26 mouse cellular contexts compared by ENCODE assay signal in genomic region chr14:104463631-104464250, GRCm38 (mm10). TPM values are rescaled to one million over a fixed set of nuclear protein-coding genes. Genes with fewer than 3 reads are reported as not detected.
A peak's percentile ranks its signal among the peaks of the same experiment; 100 is the strongest.
DNase-seq lines count a peak whose midpoint lies in the region; ATAC-seq lines count a peak whose summit lies in the region.
"Had no signal": no experiment of that assay in that cellular context is flagged by ENCODE, and none has a peak within 500 bp of the region (broad histone marks: within the 10 kb centered on the region; RNA-seq: fewer than 3 reads in every experiment).

No protein-coding gene starts in this region.

- no peak overlapping the region for H3K9ac ChIP-seq in forebrain, embryonic 14.5 days (ENCODE audit: low read length)
- H3K9ac ChIP-seq in hindbrain, embryonic 12.5 days: no peak overlapping the region
- peak overlapping the region; percentile 61 for H3K9ac ChIP-seq in midbrain, embryonic 13.5 days (replicated peaks)
- H3K9ac ChIP-seq in neural tube, embryonic 12.5 days: peak overlapping the region; percentile 36; the same call in 1 of the 2 replicates
- H3K9ac ChIP-seq: forebrain, embryonic 12.5 days; limb, embryonic 12.5 days; liver, embryonic 12.5 days had no signal

- H3K36me3 ChIP-seq in forebrain, embryonic 14.5 days (ENCODE audit: control insufficient read depth, insufficient read depth, low read length): no peaks in the 10 kb centered on the region
- no peaks in the 10 kb centered on the region for H3K36me3 ChIP-seq in forebrain, embryonic 10.5 days (replicated peaks)
- no peaks in the 10 kb centered on the region for H3K36me3 ChIP-seq in hindbrain, embryonic 12.5 days
- H3K36me3 ChIP-seq in midbrain, embryonic 13.5 days: no peaks in the 10 kb centered on the region
- H3K36me3 ChIP-seq in neural tube, embryonic 12.5 days: no peaks in the 10 kb centered on the region
- H3K36me3 ChIP-seq: embryonic facial prominence, embryonic 10.5 days; forebrain, embryonic 12.5 days; limb, embryonic 12.5 days; liver, embryonic 12.5 days had no signal

- no peak for ATAC-seq in forebrain, embryonic 14.5 days
- ATAC-seq in hindbrain, embryonic 12.5 days (ENCODE audit: low FRiP score): no peak
- no peak for ATAC-seq in midbrain, embryonic 13.5 days
- ATAC-seq in neural tube, embryonic 12.5 days (ENCODE audit: low FRiP score, low read depth): no peak
- ATAC-seq: activated CD4-positive, CD25-positive, alpha-beta regulatory T cell, adult 4 months; inflammation-experienced regulatory T-cells, adult 6 months; liver, embryonic 12.5 days had no signal

- H3K27me3 ChIP-seq in forebrain, embryonic 14.5 days (replicated peaks; ENCODE audit: control insufficient read depth, insufficient read depth, low read length): peaks cover 76% of the 10 kb centered on the region
- peaks cover 100% of the 10 kb centered on the region for H3K27me3 ChIP-seq in forebrain, embryonic 10.5 days (ENCODE audit: poor library complexity, severe bottlenecking)
- peaks cover 68% of the 10 kb centered on the region for H3K27me3 ChIP-seq in hindbrain, embryonic 12.5 days
- H3K27me3 ChIP-seq in midbrain, embryonic 13.5 days: peaks cover 80% of the 10 kb centered on the region
- peaks cover 60% of the 10 kb centered on the region for H3K27me3 ChIP-seq in neural tube, embryonic 12.5 days (replicated peaks)

- no peaks in the 10 kb centered on the region for H3K9me3 ChIP-seq in forebrain, embryonic 14.5 days (replicated peaks; ENCODE audit: control insufficient read depth, low read length)
- H3K9me3 ChIP-seq in forebrain, embryonic 10.5 days: no peaks in the 10 kb centered on the region
- no peaks in the 10 kb centered on the region for H3K9me3 ChIP-seq in hindbrain, embryonic 12.5 days (replicated peaks)
- H3K9me3 ChIP-seq in midbrain, embryonic 13.5 days: no peaks in the 10 kb centered on the region
- H3K9me3 ChIP-seq in neural tube, embryonic 12.5 days: no peaks in the 10 kb centered on the region
- H3K9me3 ChIP-seq: embryonic facial prominence, embryonic 10.5 days; forebrain, embryonic 12.5 days; limb, embryonic 12.5 days; liver, embryonic 12.5 days; megakaryocyte, embryonic 14.5 days had no signal

- peaks cover 9% of the 10 kb centered on the region for H3K4me1 ChIP-seq in forebrain, embryonic 14.5 days (ENCODE audit: control insufficient read depth, insufficient read depth, low read length)
- H3K4me1 ChIP-seq in forebrain, embryonic 10.5 days: peaks cover 50% of the 10 kb centered on the region
- peaks cover 33% of the 10 kb centered on the region for H3K4me1 ChIP-seq in hindbrain, embryonic 12.5 days
- peaks cover 36% of the 10 kb centered on the region for H3K4me1 ChIP-seq in midbrain, embryonic 13.5 days (replicated peaks)
- H3K4me1 ChIP-seq in neural tube, embryonic 12.5 days: peaks cover 24% of the 10 kb centered on the region

- H3K4me3 ChIP-seq in forebrain, embryonic 14.5 days (ENCODE audit: low read depth, low read length): no peak overlapping the region
- H3K4me3 ChIP-seq in forebrain, embryonic 10.5 days: no peak overlapping the region
- no peak overlapping the region for H3K4me3 ChIP-seq in hindbrain, embryonic 12.5 days
- H3K4me3 ChIP-seq in midbrain, embryonic 13.5 days (replicated peaks): peak overlapping the region; percentile 62
- no peak overlapping the region for H3K4me3 ChIP-seq in neural tube, embryonic 12.5 days
- H3K4me3 ChIP-seq: embryonic facial prominence, embryonic 10.5 days; forebrain, embryonic 12.5 days; limb, embryonic 12.5 days; liver, embryonic 12.5 days; megakaryocyte, embryonic 14.5 days; myocyte had no signal

- peak; percentile 8 for DNase-seq in forebrain, embryonic 14.5 days (ENCODE audit: low spot score)
- no peak for DNase-seq in forebrain, embryonic 10.5 days (ENCODE audit: extremely low spot score, low spot score)
- DNase-seq in yolk sac, embryonic 10.5 days (ENCODE audit: low spot score): no peak
- no peak for DNase-seq in adrenal gland, adult 2 months
- no peak for DNase-seq in layer of hippocampus, adult 8-10 months (ENCODE audit: low spot score in 2 of 2)
- DNase-seq: adrenal gland, postnatal 25 days; cerebellum, adult 11-12 months; gastrocnemius, postnatal 25 days; kidney, adult 8-10 months; kidney, postnatal 4 days; lung, adult 2 months; right cerebral cortex, postnatal 14 days; spleen, adult 18-20 months; thymus, adult 2 months had no signal

- H3K4me2 ChIP-seq in forebrain, embryonic 14.5 days (ENCODE audit: low read length): no peak overlapping the region
- peak overlapping the region; percentile 16 for H3K4me2 ChIP-seq in hindbrain, embryonic 12.5 days (replicated peaks)
- H3K4me2 ChIP-seq in midbrain, embryonic 13.5 days (replicated peaks): peak overlapping the region; percentile 78
- H3K4me2 ChIP-seq in neural tube, embryonic 12.5 days (replicated peaks): peak overlapping the region; percentile 43
- H3K4me2 ChIP-seq: forebrain, embryonic 12.5 days; limb, embryonic 12.5 days; liver, embryonic 12.5 days had no signal

- 3% methylated on average over 5 of the region's 5 CpGs for WGBS in forebrain, embryonic 14.5 days
- 2% methylated on average over 5 of the region's 5 CpGs for WGBS in forebrain, embryonic 10.5 days
- 6% methylated on average over 5 of the region's 5 CpGs for WGBS in hindbrain, embryonic 12.5 days
- 5% methylated on average over 5 of the region's 5 CpGs for WGBS in midbrain, embryonic 13.5 days
- WGBS in neural tube, embryonic 12.5 days: 7% methylated on average over 5 of the region's 5 CpGs

- H3K27ac ChIP-seq in forebrain, embryonic 14.5 days (ENCODE audit: low read depth, low read length): no peak overlapping the region
- no peak overlapping the region for H3K27ac ChIP-seq in forebrain, embryonic 10.5 days
- H3K27ac ChIP-seq in hindbrain, embryonic 12.5 days: no peak overlapping the region
- H3K27ac ChIP-seq in midbrain, embryonic 13.5 days: peak overlapping the region; percentile 57; the same call in 1 of the 2 replicates
- no peak overlapping the region for H3K27ac ChIP-seq in neural tube, embryonic 12.5 days
- H3K27ac ChIP-seq: embryonic facial prominence, embryonic 10.5 days; forebrain, embryonic 12.5 days; limb, embryonic 12.5 days; liver, embryonic 12.5 days had no signal

RNA-seq across cellular contexts. Expression of gene Pou4f1, which starts 4.1 kb away (rescaled TPM):
- polyA plus RNA-seq in forebrain, embryonic 14.5 days (2014; fragmentation: Nextera tagmentation; extraction: Ambion mirVana): 1.4 and 3.0 TPM in 2 replicates
- polyA plus RNA-seq in forebrain, embryonic 10.5 days (2016; fragmentation: Nextera tagmentation; extraction: Ambion mirVana): 1.5 and 1.6 TPM in 2 replicates
- polyA plus RNA-seq in hindbrain, embryonic 12.5 days (2016; fragmentation: Nextera tagmentation; extraction: Ambion mirVana): 53.0 and 67.1 TPM in 2 replicates
- polyA plus RNA-seq in midbrain, embryonic 13.5 days (2015; fragmentation: Nextera tagmentation; extraction: Ambion mirVana): 124 and 156 TPM in 2 replicates
- 116 and 145 TPM in 2 replicates for polyA plus RNA-seq in neural tube, embryonic 12.5 days (2016; fragmentation: Nextera tagmentation; extraction: Ambion mirVana)
- under 1 TPM; 0.10 to 0.23 TPM for total RNA-seq in adrenal gland, adult 2 months (2021)
- polyA plus RNA-seq in adrenal gland, adult 2 months (2012; rRNA removed): 0.16 and 0.37 TPM in 2 replicates
- under 1 TPM in 1 of 4 experiments, not detected in 3; 0.06 TPM for total RNA-seq in layer of hippocampus, adult 8-10 months (2022)
- total RNA-seq: layer of hippocampus, postnatal 14 days had no signal

RNA-seq across cellular contexts. Expression of gene Rnf219, which starts 58.7 kb away (rescaled TPM):
- polyA plus RNA-seq in forebrain, embryonic 14.5 days (2014; fragmentation: Nextera tagmentation; extraction: Ambion mirVana): 26.6 and 30.8 TPM in 2 replicates
- polyA plus RNA-seq in forebrain, embryonic 10.5 days (2016; fragmentation: Nextera tagmentation; extraction: Ambion mirVana): 46.8 and 55.6 TPM in 2 replicates
- polyA plus RNA-seq in hindbrain, embryonic 12.5 days (2016; fragmentation: Nextera tagmentation; extraction: Ambion mirVana): 34.9 and 35.9 TPM in 2 replicates
- polyA plus RNA-seq in midbrain, embryonic 13.5 days (2015; fragmentation: Nextera tagmentation; extraction: Ambion mirVana): 40.1 and 43.5 TPM in 2 replicates
- 36.8 and 37.1 TPM in 2 replicates for polyA plus RNA-seq in neural tube, embryonic 12.5 days (2016; fragmentation: Nextera tagmentation; extraction: Ambion mirVana)
- total RNA-seq in adrenal gland, adult 2 months (2021): 1 to 10 TPM; 6.1 to 8.0 TPM
- polyA plus RNA-seq in adrenal gland, adult 2 months (2012; rRNA removed): 0.85 and 1.5 TPM in 2 replicates
- 10 to 100 TPM; 15.0 to 17.9 (median 15.9) TPM for total RNA-seq in layer of hippocampus, adult 8-10 months (2022)

Comparison
In these comparisons a context has a peak if more than half of its experiments do, and no peak if none do; other contexts are left out.
1. H3K9ac ChIP-seq: peak in midbrain, embryonic 13.5 days (single experiment) and neural tube, embryonic 12.5 days (single experiment); none in forebrain, embryonic 14.5 days (single experiment) and hindbrain, embryonic 12.5 days (single experiment).
2. RNA of gene Pou4f1, which starts 4.1 kb away (polyA plus RNA-seq): 124 to 156 TPM in midbrain, embryonic 13.5 days, 116 to 145 TPM in neural tube, embryonic 12.5 days and 53.0 to 67.1 TPM in hindbrain, embryonic 12.5 days; 1.5 to 1.6 TPM in forebrain, embryonic 10.5 days, 1.4 to 3.0 TPM in forebrain, embryonic 14.5 days and 0.16 to 0.37 TPM in adrenal gland, adult 2 months; every median in the first group is over 10 times any median in the second.
3. RNA of gene Rnf219, which starts 58.7 kb away (polyA plus RNA-seq): 46.8 to 55.6 TPM in forebrain, embryonic 10.5 days, 40.1 to 43.5 TPM in midbrain, embryonic 13.5 days, 36.8 to 37.1 TPM in neural tube, embryonic 12.5 days, 34.9 to 35.9 TPM in hindbrain, embryonic 12.5 days and 26.6 to 30.8 TPM in forebrain, embryonic 14.5 days; 0.85 to 1.5 TPM in adrenal gland, adult 2 months; every median in the first group is over 10 times any median in the second.